ENCODE assay signal across 22 mouse cellular contexts in genomic region chr10:41797253-41797652, GRCm38 (mm10). TPM values are rescaled to one million over a fixed set of nuclear protein-coding genes. Genes with fewer than 3 reads are reported as not detected.
DNase-seq lines count a peak whose midpoint lies in the region; ATAC-seq and TF ChIP-seq lines count a peak whose summit lies in the region.
"Had no signal": no experiment of that assay in that cellular context is flagged by ENCODE, and none has a peak within 500 bp of the region (broad histone marks: within the 10 kb centered on the region; RNA-seq: fewer than 3 reads in every experiment).

No protein-coding gene starts in this region.

- H3K9ac ChIP-seq in midbrain, embryonic 11.5 days (ENCODE audit: low read length) = no peak overlapping the region
- no peak overlapping the region for H3K9ac ChIP-seq in midbrain, postnatal 0 days (replicated peaks; ENCODE audit: low read length, poor library complexity, severe bottlenecking)

- TF ChIP-seq CTCF in midbrain, postnatal 0 days (IDR thresholded peaks at IDR 0.05) = no peak
- TF ChIP-seq CTCF in E14TG2a.4 (conservative IDR thresholded peaks at IDR 0.05; ENCODE audit: low read length) = no peak

- peak; percentile 65 for DNase-seq in heart, adult 11 months
- no peak for DNase-seq in heart, postnatal 14 days
- peak; percentile 54 for DNase-seq in midbrain, embryonic 11.5 days (ENCODE audit: low spot score, missing footprints)
- DNase-seq in midbrain, postnatal 0 days (ENCODE audit: low spot score) = no peak
- DNase-seq in testis, postnatal 10 days (ENCODE audit: low spot score) = peak; percentile 22
- DNase-seq in testis, postnatal 14 days (ENCODE audit: low spot score) = no peak
- no peak for DNase-seq in right cerebral cortex, postnatal 25 days
- DNase-seq: adrenal gland, adult 2 months; adrenal gland, adult 8-10 months; adrenal gland, postnatal 10 days; adrenal gland, postnatal 14 days; adrenal gland, postnatal 25 days; adrenal gland, postnatal 36 days; B cell, adult 2 months; cerebellum, adult 11 months; cerebellum, adult 11-12 months; cerebellum, adult 18-20 months had no signal

- peaks cover 4% of the 10 kb centered on the region; the same call in 1 of the 2 replicates for H3K9me3 ChIP-seq in midbrain, embryonic 11.5 days (ENCODE audit: control insufficient read depth, low read length)
- peaks cover 40% of the 10 kb centered on the region for H3K9me3 ChIP-seq in midbrain, postnatal 0 days (ENCODE audit: low read length)
- peaks cover 98% of the 10 kb centered on the region for H3K9me3 ChIP-seq in E14TG2a.4 (ENCODE audit: low read length)

- H3K4me2 ChIP-seq in midbrain, embryonic 11.5 days = no peak overlapping the region
- H3K4me2 ChIP-seq in midbrain, postnatal 0 days (ENCODE audit: low read depth, low read length, poor library complexity, severe bottlenecking) = no peak overlapping the region

- WGBS in midbrain, embryonic 11.5 days = 96% methylated on average over 8 of the region's 8 CpGs
- 99% methylated on average over 8 of the region's 8 CpGs for WGBS in midbrain, postnatal 0 days

- ATAC-seq in midbrain, embryonic 11.5 days (ENCODE audit: low FRiP score) = no peak
- ATAC-seq in midbrain, postnatal 0 days (ENCODE audit: low FRiP score) = no peak
- ATAC-seq: activated CD4-positive, CD25-positive, alpha-beta regulatory T cell, adult 4 months; CD4-positive, CD25-positive, alpha-beta regulatory T cell, adult 4 months; Patski had no signal

- H3K27ac ChIP-seq in midbrain, embryonic 11.5 days (ENCODE audit: low read depth, low read length) = no peak overlapping the region
- no peak overlapping the region for H3K27ac ChIP-seq in midbrain, postnatal 0 days (ENCODE audit: low read depth, low read length)

- no peaks in the 10 kb centered on the region for H3K27me3 ChIP-seq in midbrain, embryonic 11.5 days (ENCODE audit: control insufficient read depth, insufficient read depth, low read length)
- H3K27me3 ChIP-seq in midbrain, postnatal 0 days (ENCODE audit: insufficient read depth, low read length) = no peaks in the 10 kb centered on the region
- no peaks in the 10 kb centered on the region for H3K27me3 ChIP-seq in E14TG2a.4 (ENCODE audit: insufficient read depth, low read length)
- H3K27me3 ChIP-seq: CH12.LX, Patski had no signal

- intact Hi-C loops in heart, postnatal 14 days (cut with DNase I) = no loop called here

- peaks cover 38% of the 10 kb centered on the region for H3K36me3 ChIP-seq in midbrain, embryonic 11.5 days (ENCODE audit: control insufficient read depth, insufficient read depth, low read length)
- H3K36me3 ChIP-seq in midbrain, postnatal 0 days (ENCODE audit: insufficient read depth, low read length) = peaks cover 4% of the 10 kb centered on the region; the same call in 1 of the 2 replicates
- H3K36me3 ChIP-seq in E14TG2a.4 (ENCODE audit: insufficient read depth, low read length) = peaks cover 80% of the 10 kb centered on the region

- H3K4me3 ChIP-seq in midbrain, embryonic 11.5 days (ENCODE audit: low read depth, low read length) = no peak overlapping the region
- no peak overlapping the region for H3K4me3 ChIP-seq in midbrain, postnatal 0 days (ENCODE audit: low read depth, low read length)
- 0 out of 2 replicates have a peak overlapping the region, but pooled peaks have one; percentile 7 for H3K4me3 ChIP-seq in E14TG2a.4 (replicated peaks; ENCODE audit: low read length)

- no peaks in the 10 kb centered on the region for H3K4me1 ChIP-seq in midbrain, embryonic 11.5 days (ENCODE audit: control insufficient read depth, insufficient read depth, low read length)
- no peaks in the 10 kb centered on the region for H3K4me1 ChIP-seq in midbrain, postnatal 0 days (ENCODE audit: insufficient read depth, low read length)
- H3K4me1 ChIP-seq in E14TG2a.4 (replicated peaks; ENCODE audit: low read depth, low read length) = no peaks in the 10 kb centered on the region

RNA-seq across cellular contexts. Expression of gene Cep57l1, which starts 12.4 kb away (rescaled TPM):
- 1 to 10 TPM; 3.5 to 5.6 TPM for total RNA-seq in heart, postnatal 14 days (2021)
- 21.6 and 26.4 TPM in 2 replicates for polyA plus RNA-seq in midbrain, embryonic 11.5 days (2014; fragmentation: Nextera tagmentation; extraction: Ambion mirVana)
- total RNA-seq in midbrain, postnatal 0 days (2014; rRNA removed) = 9.0 and 13.7 TPM in 2 replicates
- 8.1 and 8.4 TPM in 2 replicates for polyA plus RNA-seq in midbrain, postnatal 0 days (2015; fragmentation: Nextera tagmentation; extraction: Ambion mirVana)

RNA-seq across cellular contexts. Expression of gene Sesn1, which starts 12.5 kb away (rescaled TPM):
- total RNA-seq in heart, postnatal 14 days (2021) = 100 to 1,000 TPM; 109 to 113 TPM
- polyA plus RNA-seq in midbrain, embryonic 11.5 days (2014; fragmentation: Nextera tagmentation; extraction: Ambion mirVana) = 22.2 and 26.8 TPM in 2 replicates
- 38.4 and 42.5 TPM in 2 replicates for total RNA-seq in midbrain, postnatal 0 days (2014; rRNA removed)
- polyA plus RNA-seq in midbrain, postnatal 0 days (2015; fragmentation: Nextera tagmentation; extraction: Ambion mirVana) = 30.6 and 31.3 TPM in 2 replicates

Comparison
In these comparisons a context has a peak if more than half of its experiments do, and no peak if none do; other contexts are left out.
1. DNase-seq: peak in heart, adult 11 months (single experiment), midbrain, embryonic 11.5 days (single experiment) and testis, postnatal 10 days (single experiment); none in heart, postnatal 14 days (0 of 2), midbrain, postnatal 0 days (single experiment), testis, postnatal 14 days (single experiment) and right cerebral cortex, postnatal 25 days (single experiment).